Mouse (Mus musculus): Measurements from ENCODE around the gene Mapk8ip2. TPM values are rescaled to one million over a fixed set of nuclear protein-coding genes. Genes with fewer than 3 reads are reported as not detected.

Gene Mapk8ip2
- total and polyA plus RNA-seq, 3 experiments, result 4.4 to 10.5 (median 8.7) TPM

- peak; percentile 71 for DNase-seq
Measured at GRCm38 (mm10) chr15:89452906-89453864, 528 bp upstream of the Mapk8ip2 start.

DNA sequence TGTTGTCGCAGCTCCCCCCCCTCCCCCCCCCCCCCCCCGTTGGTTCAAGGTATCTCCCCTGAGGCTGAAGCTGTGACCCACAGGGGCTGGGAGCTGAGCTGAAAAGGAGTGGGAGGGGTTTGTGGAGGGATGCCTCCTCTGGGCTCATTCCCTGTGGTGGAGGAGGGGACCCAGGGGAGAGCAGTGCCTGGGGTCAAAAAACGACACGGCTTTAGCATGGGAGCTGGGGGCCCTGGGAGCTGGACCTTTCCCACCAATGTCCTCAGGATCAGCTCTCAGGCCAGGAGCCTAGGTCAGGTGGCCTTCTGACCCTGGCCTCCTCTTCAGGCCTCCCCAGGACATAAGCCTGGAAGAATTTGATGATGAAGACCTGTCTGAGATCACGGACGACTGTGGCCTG is 1.1 kb downstream of the Mapk8ip2 start:
- no peak for DNase-seq

- no peak for DNase-seq
Measured at GRCm38 (mm10) chr15:89455642-89456041, 1.9 kb downstream of the Mapk8ip2 start.

GRCm38 (mm10) chr15:89458942-89459341 is 5.2 kb downstream of the Mapk8ip2 start:
- no peak for DNase-seq

DNA sequence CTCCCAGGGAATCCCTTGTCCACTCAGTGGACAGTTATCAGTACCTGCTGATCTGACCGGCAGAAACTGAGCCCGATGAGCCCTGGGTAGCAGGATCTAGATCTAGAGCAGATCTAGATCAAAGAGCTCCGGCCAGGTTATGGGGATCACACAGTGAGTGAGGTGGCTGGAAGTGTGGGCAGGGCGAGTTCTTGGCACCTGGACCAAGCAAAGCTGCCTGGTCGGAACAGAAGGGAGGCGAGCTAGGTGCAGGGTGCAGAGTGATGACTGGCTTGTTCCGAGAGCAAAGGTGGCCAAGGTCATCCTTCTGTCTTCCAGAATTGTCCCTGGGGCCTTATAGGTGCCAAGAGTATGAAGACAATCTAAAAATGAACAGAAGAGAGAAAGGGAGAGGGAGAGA is 6.1 kb downstream of the Mapk8ip2 start:
- DNase-seq, result no peak

GRCm38 (mm10) chr15:89460298-89460697 is 6.6 kb downstream of the Mapk8ip2 start:
- no peak for DNase-seq

- DNase-seq, result no peak
Measured at GRCm38 (mm10) chr15:89461321-89461720, 7.6 kb downstream of the Mapk8ip2 start.

- DNase-seq, result no peak
Measured at GRCm38 (mm10) chr15:89462176-89462575, 8.5 kb downstream of the Mapk8ip2 start.

DNA sequence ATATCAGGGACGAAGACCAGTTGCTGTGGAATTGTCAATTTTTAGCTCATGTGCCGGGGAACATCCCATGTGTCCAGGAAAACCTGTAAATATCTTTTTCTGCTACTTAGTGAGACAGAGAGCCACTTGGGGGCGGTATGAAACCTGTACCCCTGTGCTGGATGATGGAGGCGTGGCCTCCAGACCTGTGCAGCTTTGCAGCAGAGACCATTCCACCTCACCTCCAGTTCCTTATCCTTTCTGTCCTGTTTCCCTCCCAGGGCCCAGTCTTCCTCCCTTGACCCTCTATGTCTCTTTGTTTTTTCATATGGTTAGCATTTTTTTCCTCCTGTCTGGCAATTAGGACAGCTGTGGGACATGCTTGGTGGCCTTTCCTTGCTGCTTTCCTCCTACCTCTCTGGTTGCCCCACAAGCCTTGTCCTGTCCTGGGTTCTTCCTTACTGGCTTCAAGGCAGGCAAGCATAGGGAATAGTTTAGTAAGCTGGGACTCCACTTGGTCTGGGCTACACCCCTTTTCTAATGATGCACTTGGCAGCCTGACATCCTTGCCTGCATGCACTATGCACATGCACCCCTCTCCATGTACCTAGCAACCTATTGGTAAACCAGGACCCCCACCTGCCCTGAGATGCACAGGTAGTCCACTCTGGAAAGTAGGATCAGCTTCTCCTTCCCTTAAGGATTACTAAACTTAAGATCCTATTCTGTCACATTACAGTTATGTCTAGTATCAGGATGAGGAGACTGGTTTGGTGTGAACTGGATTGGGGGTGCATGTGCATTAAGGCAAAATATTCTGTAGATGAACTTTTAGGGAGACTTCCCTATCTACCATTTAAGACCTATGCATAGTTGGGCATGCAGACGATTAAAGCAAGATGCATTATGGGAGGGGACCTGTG is 9.9 kb downstream of the Mapk8ip2 start:
- no peak for DNase-seq

DNA sequence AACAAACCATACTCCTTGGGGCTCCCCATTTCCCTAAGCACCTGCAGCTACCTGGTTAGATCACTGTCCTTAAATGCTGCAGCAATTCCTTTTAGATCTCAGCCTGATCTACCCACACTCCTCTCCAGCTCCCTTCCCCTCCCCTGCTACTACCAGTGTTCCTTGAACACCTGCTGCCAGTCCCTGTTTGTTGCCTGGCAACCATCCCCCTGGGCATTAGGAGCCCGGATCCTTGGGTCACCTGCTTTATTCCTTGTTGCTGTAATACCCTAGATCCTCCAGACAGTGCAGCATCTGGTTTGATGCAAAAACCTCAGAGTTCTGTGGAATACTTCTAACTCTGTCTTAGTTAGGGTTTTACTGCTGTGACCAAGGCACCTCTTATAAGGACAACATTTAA is 11.3 kb downstream of the Mapk8ip2 start:
- DNase-seq, result no peak

GRCm38 (mm10) chr15:89468577-89468976 is 14.9 kb downstream of the Mapk8ip2 start:
- no peak for DNase-seq

DNA sequence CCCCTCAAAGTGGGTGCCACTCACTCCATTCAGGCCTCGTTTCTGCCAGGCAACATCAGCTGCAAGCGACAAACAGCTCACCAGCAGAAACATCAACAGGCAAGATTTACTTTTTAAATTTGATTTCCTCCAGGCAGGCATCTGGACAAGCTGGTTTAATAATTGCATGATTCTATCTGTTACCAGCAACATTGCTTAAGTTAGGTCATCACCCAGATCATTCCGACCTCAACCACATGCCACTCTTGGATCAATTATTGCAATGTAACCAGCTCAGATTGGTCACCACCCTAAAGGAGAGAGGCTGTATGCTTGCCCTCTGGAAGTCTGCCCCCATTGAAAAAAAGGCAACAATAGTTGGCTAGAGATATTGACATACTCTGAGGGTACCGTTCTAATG is 17.8 kb downstream of the Mapk8ip2 start:
- no peak for DNase-seq

- DNase-seq, result no peak
Measured at GRCm38 (mm10) chr15:89473370-89473769, 19.7 kb downstream of the Mapk8ip2 start.

DNA sequence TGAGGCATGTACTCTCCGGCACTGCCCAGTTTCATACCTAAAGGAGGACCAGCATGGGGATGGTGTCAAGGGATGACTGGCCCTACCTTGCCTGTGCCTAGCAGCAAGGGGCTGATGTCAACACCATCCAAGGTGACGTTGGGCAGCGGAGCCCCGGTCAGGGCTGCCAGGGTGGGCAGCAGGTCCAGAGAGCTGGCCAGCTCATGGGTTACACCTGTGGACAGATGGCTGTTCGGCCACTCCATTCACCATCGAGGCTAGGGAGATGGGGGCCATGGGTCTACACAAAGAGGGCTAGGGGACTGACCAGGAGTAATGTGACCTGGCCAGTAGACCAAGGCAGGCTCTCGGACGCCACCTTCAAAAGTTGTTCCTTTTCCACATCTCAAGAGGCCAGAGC is 20.2 kb downstream of the Mapk8ip2 start:
- DNase-seq, result no peak

DNA sequence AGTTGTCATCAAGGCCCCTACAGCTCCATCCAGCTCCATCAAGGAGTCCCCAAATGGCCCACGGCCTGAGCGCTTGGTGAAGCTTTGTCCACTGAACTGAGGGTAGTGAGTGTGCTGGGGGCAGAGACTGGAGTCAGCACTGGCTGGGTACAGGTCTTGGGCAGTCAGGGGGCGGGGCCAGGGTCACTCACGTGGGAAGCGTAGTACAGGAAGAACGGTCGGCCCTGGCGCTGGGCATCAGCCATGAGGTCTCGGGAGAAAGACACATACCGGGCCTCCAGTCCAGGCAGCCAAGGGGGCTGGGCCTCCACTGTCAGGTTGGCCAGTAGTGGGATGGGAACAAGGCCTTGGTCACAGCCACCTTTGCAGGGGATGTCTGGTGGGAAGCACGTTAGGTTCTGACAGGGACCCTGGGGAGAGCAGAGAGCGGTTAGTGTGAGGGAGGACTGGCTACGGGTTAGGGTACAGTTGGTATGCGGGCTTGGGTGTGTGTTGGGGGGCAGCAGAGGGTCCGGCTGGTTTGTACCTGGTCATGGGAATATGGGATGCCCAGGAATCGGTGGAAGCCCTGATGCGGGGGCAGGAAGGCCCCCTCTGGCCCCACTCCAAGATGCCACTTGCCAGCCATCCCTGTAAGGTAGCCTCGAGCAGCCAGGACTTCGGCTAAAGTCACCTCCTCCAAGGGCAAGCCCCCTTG is 21.0 kb downstream of the Mapk8ip2 start:
- no peak for DNase-seq

DNA sequence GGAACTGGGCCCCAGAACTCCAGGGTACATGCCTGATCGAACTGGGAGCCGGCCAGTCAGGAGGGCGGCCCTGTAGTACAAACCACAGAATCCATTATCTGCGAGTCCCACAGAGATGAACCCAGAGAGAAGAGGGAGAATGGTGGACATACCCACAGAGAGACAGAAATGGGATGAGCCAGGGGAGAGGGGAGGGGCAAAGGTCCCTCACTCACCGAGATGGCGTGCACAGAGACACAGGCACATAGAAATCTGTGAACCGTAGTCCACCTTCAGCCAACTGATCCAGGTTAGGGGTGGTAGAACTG is 21.5 kb downstream of the Mapk8ip2 start:
- DNase-seq, result no peak

DNA sequence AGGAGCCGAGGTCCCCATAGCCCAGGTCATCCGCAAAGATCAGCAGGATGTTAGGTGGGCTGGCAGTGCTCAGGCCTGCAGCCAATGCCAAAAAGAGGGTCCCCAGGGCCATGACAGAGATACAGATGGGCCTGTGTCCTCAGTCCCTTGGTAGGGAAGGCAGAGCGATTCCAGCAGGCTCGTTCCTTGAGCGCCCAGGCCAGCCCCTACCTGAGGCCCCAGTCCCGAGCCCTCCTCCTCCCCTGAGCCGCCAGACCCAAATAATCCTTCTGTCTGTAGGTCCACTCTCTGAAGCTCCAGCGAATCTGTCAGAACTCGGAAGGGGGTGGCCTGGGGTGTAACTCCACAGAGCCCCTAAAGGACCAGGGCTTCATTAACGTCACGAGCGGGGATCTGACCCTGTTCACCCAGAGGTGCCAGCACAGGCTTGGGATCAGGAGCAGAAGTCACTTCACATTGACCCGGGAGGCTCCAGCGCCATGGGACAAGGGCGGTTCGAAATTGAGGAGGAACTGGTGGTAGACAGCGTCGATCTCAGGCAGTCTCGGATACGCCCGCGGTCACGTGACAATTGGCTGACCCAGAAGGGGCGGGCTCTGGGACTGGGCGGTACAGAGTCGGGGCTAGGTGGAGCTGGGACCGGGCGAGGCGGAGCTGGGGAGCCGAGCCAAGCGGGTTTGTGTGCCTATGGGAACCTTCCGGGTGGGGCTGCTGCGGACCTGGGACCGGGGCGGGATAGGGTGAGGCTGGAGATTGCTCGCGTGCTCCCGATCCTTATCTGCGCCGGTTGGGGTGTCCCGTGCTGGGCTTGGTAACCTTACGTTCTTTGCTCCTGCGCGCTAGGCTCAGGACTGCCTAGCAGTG is 22.1 kb downstream of the Mapk8ip2 start:
- peak; percentile 97 for DNase-seq

DNA sequence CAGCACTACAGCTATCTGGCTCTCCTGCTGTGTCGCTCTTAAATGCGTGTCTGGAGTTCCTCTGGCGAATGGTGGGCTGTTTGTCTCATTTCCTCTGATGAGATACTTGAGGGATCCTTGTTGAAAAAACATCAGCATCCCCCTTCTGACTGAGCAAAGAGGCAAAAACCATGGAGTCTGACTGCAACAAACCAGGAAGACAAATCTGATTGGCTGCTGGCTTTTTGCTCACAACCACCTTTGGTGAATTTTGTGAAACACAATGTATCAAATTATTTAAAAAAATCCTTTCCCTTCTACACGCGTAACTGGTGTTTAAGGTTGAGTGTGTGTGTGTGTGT is 22.7 kb downstream of the Mapk8ip2 start:
- DNase-seq, result no peak

DNA sequence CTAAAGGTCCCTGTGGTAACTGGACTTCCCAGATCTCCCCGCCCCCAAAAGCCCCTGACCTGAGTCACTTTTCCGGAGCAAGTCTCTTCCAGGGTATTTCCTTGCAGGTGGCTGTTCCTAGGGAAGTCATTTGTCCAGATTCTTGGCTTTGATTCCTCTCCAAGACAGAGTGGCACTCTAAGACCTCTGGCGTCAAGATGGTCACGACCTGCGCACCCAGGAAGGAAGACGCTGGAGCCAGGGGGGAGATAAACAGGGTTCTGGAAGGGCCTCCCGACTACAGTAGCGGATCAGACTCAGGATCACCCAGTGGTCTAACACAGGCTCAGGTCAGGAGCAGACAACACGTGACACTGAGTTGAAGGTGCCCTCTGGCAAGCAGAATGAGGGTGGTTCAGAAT is 23.4 kb downstream of the Mapk8ip2 start, which contains the start of gene Arsa:
Arsa (minus strand) TSS at position 335 of the 401 bp plus-strand sequence.
- DNase-seq, result peak; percentile 66

DNA sequence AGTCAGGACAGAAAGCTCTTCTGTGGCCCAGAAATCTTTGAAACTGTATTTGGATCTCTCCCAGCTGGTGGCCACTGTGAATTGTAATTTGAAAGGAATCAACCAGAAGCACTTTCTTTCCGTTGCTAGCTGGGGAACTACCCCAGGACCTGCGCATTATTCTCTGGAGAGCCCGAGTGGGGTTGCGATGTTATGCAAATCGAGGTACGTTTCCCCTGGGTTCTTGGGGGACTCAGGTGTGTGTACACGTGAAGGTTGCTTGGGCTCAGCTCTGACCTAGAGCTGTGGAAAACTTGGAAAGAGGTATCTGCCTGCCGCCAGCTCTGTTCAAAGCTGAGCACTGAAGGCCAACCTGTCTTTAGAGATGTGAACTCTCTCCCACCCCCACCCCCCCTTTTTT is 24.1 kb downstream of the Mapk8ip2 start:
- DNase-seq, result no peak

- no peak for DNase-seq
Measured at GRCm38 (mm10) chr15:89478622-89479021, 24.9 kb downstream of the Mapk8ip2 start.

All from adrenal gland, adult 2 months (tissue).